Mouse (Mus musculus): ENCODE results near the gene Enam. TPM values are rescaled to one million over a fixed set of nuclear protein-coding genes. Genes with fewer than 3 reads are reported as not detected.

Enam gene
- polyA plus RNA-seq, 1 experiment from 2014 or later = not detected

- H3K9me3 ChIP-seq (ENCODE audit: control insufficient read depth, low read length) = no peaks in the 10 kb centered on the region
- H3K4me3 ChIP-seq (ENCODE audit: low read length) = peak within 1 kb of the TSS; percentile 91
- peaks cover 18% of the 10 kb centered on the region for H3K4me1 ChIP-seq (replicated peaks; ENCODE audit: control insufficient read depth, insufficient read depth, low read length)
- peak within 1 kb of the TSS; percentile 95 for H3K9ac ChIP-seq (ENCODE audit: low read length)
- peak within 1 kb of the TSS; percentile 96 for H3K27ac ChIP-seq (ENCODE audit: low read length)
- no peaks in the 10 kb centered on the region for H3K27me3 ChIP-seq (ENCODE audit: control insufficient read depth, insufficient read depth, low read depth, low read length)
- H3K36me3 ChIP-seq (ENCODE audit: control insufficient read depth, insufficient read depth, low read length) = peaks cover 2% of the 10 kb centered on the region
- ATAC-seq (ENCODE audit: low read depth) = peak; percentile 96
- under 1% methylated on average over 75 of the region's 76 CpGs for WGBS
- peak within 1 kb of the TSS; percentile 92 for H3K4me2 ChIP-seq (ENCODE audit: low read depth, low read length)
Measured at GRCm38 (mm10) chr5:88554086-88554886, 66.5 kb downstream of the Enam start, which contains the start of gene Utp3. Gene Utp3, plus strand, starts transcription at chr5:88554462.

Other genes with a start within 250 kb of the Enam start
- gene Gm7714, start 219.1 kb upstream of the Enam start, polyA plus RNA-seq (2015; fragmentation: Nextera tagmentation; extraction: Ambion mirVana) = not detected in 2 replicates
- not detected in 2 replicates for gene Prol1, start 170.7 kb upstream of the Enam start, polyA plus RNA-seq (2015; fragmentation: Nextera tagmentation; extraction: Ambion mirVana)
- not detected in 2 replicates for gene Amtn, start 111.9 kb upstream of the Enam start, polyA plus RNA-seq (2015; fragmentation: Nextera tagmentation; extraction: Ambion mirVana)
- gene Ambn, start 32.0 kb upstream of the Enam start, polyA plus RNA-seq (2015; fragmentation: Nextera tagmentation; extraction: Ambion mirVana) = not detected in 2 replicates
- gene Jchain, start 39.9 kb downstream of the Enam start, polyA plus RNA-seq (2015; fragmentation: Nextera tagmentation; extraction: Ambion mirVana) = 0.10 TPM in 1 of 2 replicates, not detected in the other
- 60.5 and 63.9 TPM in 2 replicates for gene Utp3, start 66.5 kb downstream of the Enam start, polyA plus RNA-seq (2015; fragmentation: Nextera tagmentation; extraction: Ambion mirVana)
- gene Rufy3, start 77.1 kb downstream of the Enam start, polyA plus RNA-seq (2015; fragmentation: Nextera tagmentation; extraction: Ambion mirVana) = 8.7 and 9.1 TPM in 2 replicates
- 30.8 and 47.7 TPM in 2 replicates for gene Grsf1, start 188.2 kb downstream of the Enam start, polyA plus RNA-seq (2015; fragmentation: Nextera tagmentation; extraction: Ambion mirVana)
- gene Mob1b, start 232.9 kb downstream of the Enam start, polyA plus RNA-seq (2015; fragmentation: Nextera tagmentation; extraction: Ambion mirVana) = 12.1 and 13.4 TPM in 2 replicates